Mouse (Mus musculus) forebrain, embryonic 11.5 days (tissue): Measurements from ENCODE around the gene Oasl1. TPM values are rescaled to one million over a fixed set of nuclear protein-coding genes. Genes with fewer than 3 reads are reported as not detected.
"Not testable (repeated sequence)": the region's sequence is repeated elsewhere in the genome, so short reads cannot be mapped to it uniquely, and the experiment has no call there.

Source experiments
- ATAC-seq: fragments of 200-750 bp; cut with Nextera tagmentation; replicated peaks from 2 replicates; pipeline ENCODE4 v1.8.0; 2017; ENCODE audit warnings: moderate TSS enrichment; ENCODE audit not compliant: low FRiP score
- DNase-seq: peaks from one replicate; pipeline ENCODE4 v3.0.0-alpha.2; 2017; ENCODE audit warnings: low spot score
- H3K27ac ChIP-seq: fragments of 300-500 bp; sonication (generic); 2 replicates; pipeline ENCODE4 v1.5.1; 2014; ENCODE audit warnings: low read depth, low read length
- H3K27me3 ChIP-seq: fragments of 300-500 bp; sonication (generic); 2 replicates; pipeline ENCODE4 v1.6.1; 2014; ENCODE audit warnings: mild to moderate bottlenecking, low read length, mixed read lengths; ENCODE audit not compliant: control insufficient read depth, insufficient read depth
- H3K36me3 ChIP-seq: fragments of 300-500 bp; sonication (generic); 2 replicates; pipeline ENCODE4 v1.6.1; 2014; ENCODE audit warnings: mild to moderate bottlenecking, low read length, moderate library complexity, mixed read lengths; ENCODE audit not compliant: control insufficient read depth, insufficient read depth
- H3K4me1 ChIP-seq: fragments of 300-500 bp; sonication (generic); replicated peaks from 2 replicates; pipeline ENCODE4 v1.6.1; 2014; ENCODE audit warnings: low read length, mixed read lengths; ENCODE audit not compliant: control insufficient read depth, insufficient read depth
- H3K4me2 ChIP-seq: fragments of 300-500 bp; sonication (generic); 2 replicates; pipeline ENCODE4 v1.6.1; 2014; ENCODE audit warnings: low read depth, mild to moderate bottlenecking, low read length, moderate library complexity, mixed read lengths; ENCODE audit not compliant: severe bottlenecking
- H3K4me3 ChIP-seq: fragments of 300-500 bp; sonication (generic); 2 replicates; pipeline ENCODE4 v1.5.1; 2014; ENCODE audit warnings: low read depth, low read length
- H3K9ac ChIP-seq: fragments of 300-500 bp; sonication (generic); 2 replicates; pipeline ENCODE4 v1.6.1; 2014; ENCODE audit warnings: low read length
- H3K9me3 ChIP-seq: fragments of 300-500 bp; sonication (generic); 2 replicates; pipeline ENCODE4 v1.6.1; 2016; ENCODE audit warnings: low read length, mixed read lengths; ENCODE audit not compliant: control insufficient read depth
- WGBS: fragments of 180-500 bp; shearing (Covaris S2); extraction: QIAGEN DNeasy Blood & Tissue Kit; methylation state at CpG from one replicate; pipeline ENCODE4 v1.1.7; 2014; 5-methylcytosine and 5-hydroxymethylcytosine counted together
- polyA plus RNA-seq: library from polyadenylated mRNA; unstranded; fragments of >200 nt; fragmentation: Nextera tagmentation; extraction: Ambion mirVana; gene quantifications from 2 replicates; pipeline ENCODE4 v1.2.1, GENCODE M21; 2014

Oasl1 gene
- polyA plus RNA-seq, 1 experiment from 2014 or later: 0.20 TPM

- Histone ChIP-seq H3K4me1 (no peaks in the 10 kb centered on the region), H3K27ac (no peak overlapping the region), H3K9ac (no peak overlapping the region), H3K9me3 (no peaks in the 10 kb centered on the region), H3K4me2 (no peak overlapping the region), H3K4me3 (no peak overlapping the region), H3K36me3 (no peaks in the 10 kb centered on the region), H3K27me3 (no peaks in the 10 kb centered on the region)
- DNase-seq (no peak), ATAC-seq (no peak)
- 91% methylated on average over 4 of the region's 4 CpGs for WGBS
Measured at GRCm38 (mm10) chr5:114916777-114917176, 6.3 kb upstream of the Oasl1 start.

- not testable (repeated sequence) for H3K4me1 ChIP-seq, H3K4me3 ChIP-seq, DNase-seq, H3K36me3 ChIP-seq, H3K27ac ChIP-seq, H3K27me3 ChIP-seq, H3K4me2 ChIP-seq, H3K9me3 ChIP-seq, ATAC-seq, H3K9ac ChIP-seq
- WGBS: 92% methylated on average over 5 of the region's 5 CpGs
Measured at GRCm38 (mm10) chr5:114917357-114917756, 5.7 kb upstream of the Oasl1 start.

GRCm38 (mm10) chr5:114921551-114922365, 1.3 kb upstream of the Oasl1 start:
- H3K27me3 ChIP-seq: no peaks in the 10 kb centered on the region
- H3K4me3 ChIP-seq: no peak overlapping the region
- no peak overlapping the region for H3K4me2 ChIP-seq
- no peak overlapping the region for H3K27ac ChIP-seq
- ATAC-seq (no peak), DNase-seq (no peak)
- no peak overlapping the region for H3K9ac ChIP-seq
- H3K9me3 ChIP-seq: no peaks in the 10 kb centered on the region
- H3K36me3 ChIP-seq: no peaks in the 10 kb centered on the region
- 83% methylated on average over 19 of the region's 19 CpGs for WGBS
- H3K4me1 ChIP-seq: no peaks in the 10 kb centered on the region

GRCm38 (mm10) chr5:114922366-114922731, 691 bp upstream of the Oasl1 start:
- Histone ChIP-seq H3K36me3 (no peaks in the 10 kb centered on the region), H3K4me3 (no peak overlapping the region), H3K27ac (no peak overlapping the region), H3K4me2 (no peak overlapping the region), H3K9me3 (no peaks in the 10 kb centered on the region), H3K4me1 (no peaks in the 10 kb centered on the region), H3K27me3 (no peaks in the 10 kb centered on the region), H3K9ac (no peak overlapping the region)
- ATAC-seq (0 out of 2 replicates have a peak, but pooled peaks have one; percentile 65), DNase-seq (no peak)
- 70% methylated on average over 10 of the region's 10 CpGs for WGBS

GRCm38 (mm10) chr5:114926153-114926684, 3.2 kb downstream of the Oasl1 start:
- Histone ChIP-seq H3K36me3 (no peaks in the 10 kb centered on the region), H3K9ac (no peak overlapping the region), H3K27me3 (no peaks in the 10 kb centered on the region), H3K4me3 (no peak overlapping the region), H3K27ac (no peak overlapping the region), H3K4me1 (no peaks in the 10 kb centered on the region), H3K4me2 (no peak overlapping the region), H3K9me3 (no peaks in the 10 kb centered on the region)
- DNase-seq (no peak), ATAC-seq (no peak)
- 76% methylated on average over 1 of the region's 1 CpGs for WGBS

- Histone ChIP-seq H3K27me3 (no peaks in the 10 kb centered on the region), H3K9ac (no peak overlapping the region), H3K4me1 (no peaks in the 10 kb centered on the region), H3K4me2 (no peak overlapping the region), H3K4me3 (no peak overlapping the region), H3K36me3 (no peaks in the 10 kb centered on the region), H3K9me3 (no peaks in the 10 kb centered on the region), H3K27ac (no peak overlapping the region)
- 86% methylated on average over 9 of the region's 9 CpGs for WGBS
- DNase-seq: no peak
- no peak for ATAC-seq
Measured at GRCm38 (mm10) chr5:114926753-114927152, 3.7 kb downstream of the Oasl1 start.

GRCm38 (mm10) chr5:114931626-114932025, 8.6 kb downstream of the Oasl1 start:
- 65% methylated on average over 5 of the region's 5 CpGs for WGBS
- DNase-seq: no peak

GRCm38 (mm10) chr5:114933206-114933605, 10.2 kb downstream of the Oasl1 start:
- Histone ChIP-seq H3K4me2 (no peak overlapping the region), H3K4me1 (no peaks in the 10 kb centered on the region), H3K36me3 (no peaks in the 10 kb centered on the region), H3K27me3 (no peaks in the 10 kb centered on the region), H3K4me3 (no peak overlapping the region), H3K27ac (no peak overlapping the region), H3K9me3 (no peaks in the 10 kb centered on the region), H3K9ac (no peak overlapping the region)
- 80% methylated on average over 8 of the region's 8 CpGs for WGBS
- ATAC-seq (no peak), DNase-seq (no peak)

More at GRCm38 (mm10) chr5:114931626-114932025, 8.6 kb downstream of the Oasl1 start:
- Histone ChIP-seq H3K27me3 (no peaks in the 10 kb centered on the region), H3K4me2 (no peak overlapping the region), H3K4me1 (no peaks in the 10 kb centered on the region), H3K9ac (no peak overlapping the region), H3K27ac (no peak overlapping the region), H3K36me3 (no peaks in the 10 kb centered on the region), H3K9me3 (no peaks in the 10 kb centered on the region), H3K4me3 (no peak overlapping the region)
- ATAC-seq: no peak

GRCm38 (mm10) chr5:114935838-114936237, 12.8 kb downstream of the Oasl1 start:
- H3K4me3 ChIP-seq: no peak overlapping the region
- H3K9ac ChIP-seq: no peak overlapping the region
- no peaks in the 10 kb centered on the region for H3K27me3 ChIP-seq
- no peak overlapping the region for H3K4me2 ChIP-seq
- DNase-seq: no peak
- 28% methylated on average over 3 of the region's 3 CpGs for WGBS
- no peaks in the 10 kb centered on the region for H3K4me1 ChIP-seq
- no peaks in the 10 kb centered on the region for H3K9me3 ChIP-seq
- no peak overlapping the region for H3K27ac ChIP-seq
- no peaks in the 10 kb centered on the region for H3K36me3 ChIP-seq
- ATAC-seq: no peak
